Mouse (Mus musculus): ENCODE results near the gene Rsg1.

Gene Rsg1

DNA sequence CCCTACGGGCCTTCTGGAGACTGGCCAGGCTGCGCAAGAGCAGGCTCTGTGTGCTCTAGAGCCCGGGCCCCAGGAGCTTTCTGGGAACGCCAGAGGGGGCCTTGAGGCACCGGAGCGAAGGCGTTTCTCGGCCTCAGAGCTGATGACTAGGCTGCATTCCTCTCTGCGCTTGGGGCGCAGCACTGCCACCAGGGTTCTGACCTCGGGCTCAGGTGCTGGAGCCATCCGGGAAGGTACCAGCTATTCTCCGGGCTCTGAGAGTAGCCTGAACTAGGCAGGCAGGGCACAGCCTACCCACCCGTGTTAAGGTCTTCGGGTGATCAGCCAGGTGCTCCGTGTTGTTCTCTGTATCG, 33.2 kb downstream of the Rsg1 start:
- no peak for DNase-seq (ENCODE audit: low read depth, low spot score)

DNA sequence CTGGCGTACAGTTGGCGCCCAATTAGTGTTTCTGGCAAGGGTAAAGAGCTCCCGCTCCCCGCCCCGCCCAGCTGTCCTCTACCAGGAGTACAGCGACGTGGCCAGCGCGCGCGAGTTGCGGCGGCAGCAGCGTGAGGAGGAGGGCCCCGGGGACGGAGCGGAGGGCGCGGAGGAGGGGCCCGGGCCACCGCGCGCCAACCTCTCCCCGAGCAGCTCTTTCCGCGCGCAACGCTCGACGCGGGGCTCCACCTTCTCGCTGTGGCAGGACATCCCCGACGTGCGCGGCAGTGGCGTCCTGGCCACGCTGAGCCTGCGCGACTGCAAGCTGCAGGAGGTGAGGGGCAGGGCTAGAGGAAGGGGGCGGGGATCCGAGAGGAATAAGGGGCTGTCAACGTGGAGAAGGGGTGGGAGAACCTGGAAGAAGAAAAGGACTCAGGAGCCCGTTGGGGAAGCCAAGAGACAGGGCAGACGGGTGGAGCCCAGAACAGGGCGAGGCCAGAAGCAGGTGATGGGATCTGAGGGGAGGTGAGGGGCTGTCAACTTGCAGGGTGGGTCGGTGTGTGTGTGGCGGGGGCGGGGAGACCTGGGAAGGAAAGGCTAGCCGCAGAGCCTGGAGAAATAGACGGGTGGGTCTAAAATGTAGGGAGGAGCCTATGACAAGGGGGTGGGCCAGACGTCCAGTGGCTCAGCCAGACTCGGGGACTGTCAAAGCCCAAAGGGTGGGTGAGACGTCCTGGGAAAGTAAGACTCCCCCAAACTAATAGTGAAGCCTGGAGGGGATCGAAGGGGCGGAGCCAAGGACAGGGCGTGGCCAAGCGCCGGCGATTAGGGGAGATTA, 34.2 kb downstream of the Rsg1 start:
- no peak for DNase-seq (ENCODE audit: low read depth, low spot score)

DNA sequence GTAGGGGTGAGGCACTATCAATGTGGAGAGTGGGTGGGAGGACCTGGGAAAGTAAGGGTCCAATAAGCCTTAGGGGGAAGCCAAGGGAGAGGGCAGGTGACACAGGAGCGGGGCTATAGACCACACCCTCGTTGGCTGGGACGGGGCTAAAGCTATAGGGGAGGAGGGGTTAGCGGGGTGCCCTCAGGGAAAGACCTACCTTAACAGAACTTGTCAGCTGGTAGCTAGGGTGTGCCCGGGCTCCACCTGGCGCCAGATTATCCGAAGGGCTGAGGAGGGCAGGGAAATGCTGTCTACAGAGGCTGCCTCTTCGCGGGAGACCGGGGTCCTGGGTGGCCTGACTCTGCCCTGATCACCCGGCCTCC, 34.8 kb downstream of the Rsg1 start:
- DNase-seq (ENCODE audit: low read depth, low spot score), result no peak

DNA sequence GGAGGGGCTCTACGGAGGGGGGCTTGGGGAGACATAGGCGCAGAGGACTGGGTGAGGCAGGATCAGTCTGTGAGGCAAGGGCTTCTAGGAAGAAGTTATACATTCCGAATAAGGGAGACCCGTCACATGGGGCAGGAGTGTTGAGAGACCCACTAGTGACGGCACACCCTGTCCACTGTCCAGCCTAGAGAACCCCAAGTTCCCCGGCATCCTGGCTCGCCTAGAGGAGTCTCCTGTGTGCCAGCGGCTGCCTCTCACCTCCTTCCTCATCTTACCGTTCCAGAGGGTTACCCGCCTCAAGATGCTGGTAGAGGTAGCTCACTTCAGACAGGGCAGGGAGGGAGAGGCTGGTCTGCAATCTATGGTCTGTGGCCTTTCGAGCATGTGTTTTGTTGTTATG, 35.6 kb downstream of the Rsg1 start:
- DNase-seq (ENCODE audit: low read depth, low spot score), result no peak

DNA sequence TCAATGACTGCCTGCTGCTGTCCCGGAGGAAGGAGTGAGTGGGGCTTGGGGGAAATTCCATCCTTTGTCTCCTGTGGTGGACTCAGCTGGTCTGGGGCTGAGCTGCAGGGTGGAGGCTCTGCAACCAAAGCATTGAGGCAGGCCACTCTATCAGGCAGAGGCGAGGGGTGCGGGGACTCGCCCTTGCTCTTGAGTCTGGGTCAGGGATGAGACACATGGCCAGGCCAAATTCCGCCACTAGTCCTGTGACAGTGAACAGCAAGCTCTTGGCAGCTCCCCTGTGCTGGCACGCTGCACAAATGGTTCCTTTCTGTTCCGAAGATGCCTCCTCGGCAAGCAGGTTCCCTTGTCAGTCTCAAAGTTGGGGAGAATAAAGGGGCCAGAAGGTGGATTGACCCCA, 37.3 kb downstream of the Rsg1 start:
- DNase-seq (ENCODE audit: low read depth, low spot score), result no peak

DNA sequence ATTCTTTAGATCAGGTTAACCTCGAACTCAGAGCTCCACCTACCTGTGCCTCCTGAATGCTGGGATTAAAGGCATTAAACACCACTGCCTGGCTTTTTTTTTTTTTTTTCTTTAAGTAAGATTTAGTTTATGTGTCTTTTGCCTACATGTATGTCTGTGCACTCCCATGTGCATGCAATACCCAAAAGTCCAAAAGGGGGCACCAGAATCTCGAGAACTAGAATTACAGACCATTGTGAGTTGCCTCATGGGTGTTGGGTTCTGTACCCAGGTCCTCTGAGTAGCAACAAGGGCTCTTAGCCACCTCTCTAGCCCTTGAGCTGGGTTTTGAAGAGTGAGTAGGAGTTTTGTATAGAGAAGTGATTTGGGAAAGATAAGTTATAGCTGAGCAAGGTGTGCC, 38.9 kb downstream of the Rsg1 start:
- peak; percentile 35 for DNase-seq (ENCODE audit: low read depth, low spot score)

DNA sequence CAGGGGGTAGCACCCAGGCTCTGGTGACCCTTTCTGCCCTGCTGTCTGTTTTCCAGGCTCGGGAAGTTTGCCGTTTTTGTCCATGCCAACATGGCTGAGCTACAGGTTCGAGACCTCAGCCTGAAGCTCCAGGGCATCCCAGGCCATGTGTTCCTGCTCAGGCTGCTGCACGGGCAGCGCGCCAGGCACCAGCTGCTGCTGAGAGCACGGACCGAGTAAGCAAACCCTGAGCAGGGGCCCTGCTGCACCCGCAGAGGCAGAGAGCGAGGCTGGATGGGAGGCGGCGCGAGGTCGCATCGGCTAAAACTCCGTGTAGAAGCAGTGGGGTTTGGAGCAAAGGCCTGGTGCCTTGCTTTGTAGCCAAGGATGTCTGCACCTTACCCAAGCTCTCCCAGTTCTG, 40.5 kb downstream of the Rsg1 start:
- no peak for DNase-seq (ENCODE audit: low read depth, low spot score)

DNA sequence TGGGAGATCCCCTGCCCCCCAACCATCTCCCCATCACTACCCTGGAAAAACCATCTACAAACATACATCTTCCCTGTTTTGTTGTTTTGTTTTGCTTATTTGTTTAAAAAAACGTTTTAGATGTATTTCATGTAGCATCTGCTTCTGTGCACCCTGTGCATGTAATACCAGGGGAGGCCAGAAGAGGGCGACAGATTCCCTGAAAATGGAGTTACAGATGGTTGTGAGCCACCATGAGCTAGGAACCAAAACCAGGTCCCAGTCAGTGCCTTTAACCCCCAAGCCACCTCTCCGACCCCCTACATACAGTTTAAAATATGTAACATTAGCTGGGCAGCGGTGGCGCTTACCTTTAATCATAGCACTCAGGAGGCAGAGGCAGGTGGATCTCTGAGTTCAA, 43.7 kb downstream of the Rsg1 start:
- peak; percentile 43 for DNase-seq (ENCODE audit: low read depth, low spot score)

DNA sequence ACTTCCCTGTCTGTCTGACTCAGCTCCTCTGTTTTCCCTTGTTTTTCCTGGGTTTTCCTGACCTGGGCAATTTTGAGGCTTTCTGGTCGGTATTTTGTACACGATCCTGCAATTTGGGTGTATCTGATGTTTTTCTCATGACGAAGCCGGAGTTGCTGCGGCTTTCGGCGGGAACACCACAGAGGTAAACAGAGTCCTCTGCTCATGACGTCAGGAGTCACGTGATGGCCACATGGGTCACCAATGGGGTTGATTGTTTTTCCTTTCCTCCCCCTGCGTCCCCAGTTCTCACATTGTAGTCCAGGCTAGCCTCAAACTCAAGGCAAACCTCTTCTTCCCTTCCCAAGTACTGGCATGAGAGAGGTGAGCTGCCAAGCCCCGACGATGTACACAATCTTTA, 45.7 kb downstream of the Rsg1 start:
- DNase-seq (ENCODE audit: low read depth, low spot score), result no peak

DNA sequence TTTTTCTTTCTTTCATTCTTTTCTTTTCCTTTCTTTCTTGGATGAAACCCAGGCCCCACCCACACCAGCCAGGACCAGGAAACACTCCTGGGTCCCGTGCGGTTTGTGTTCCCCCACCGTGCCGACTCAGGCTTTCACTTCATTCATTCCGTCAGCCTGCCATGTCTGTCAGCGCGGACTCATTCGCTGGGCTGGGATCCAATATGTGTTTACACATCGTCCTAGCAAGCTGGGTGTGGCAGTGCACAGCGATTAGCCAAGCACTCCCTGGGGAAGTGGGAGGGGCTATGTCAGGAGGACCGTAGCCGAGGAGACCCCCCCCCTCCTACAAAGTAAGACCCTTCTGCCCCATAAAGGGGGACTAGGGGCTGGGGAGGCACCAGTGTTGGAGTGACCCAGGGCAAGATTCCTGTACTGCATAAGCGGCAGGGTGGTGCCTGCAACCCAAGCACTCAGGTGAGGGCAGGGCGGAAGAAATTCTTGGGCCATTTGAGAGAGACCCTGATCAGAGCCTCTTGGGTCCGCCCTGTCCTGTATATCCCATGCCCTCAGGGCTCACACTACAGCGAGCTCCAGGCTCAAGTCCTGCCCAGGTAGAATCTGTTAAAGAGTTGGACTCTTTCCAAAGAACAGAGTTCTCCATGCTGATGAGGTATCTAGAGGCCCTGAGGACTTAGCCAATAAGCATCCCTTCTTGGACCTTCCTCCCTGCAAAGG, 46.4 kb downstream of the Rsg1 start:
- peak; percentile 93 for DNase-seq (ENCODE audit: low read depth, low spot score)

DNA sequence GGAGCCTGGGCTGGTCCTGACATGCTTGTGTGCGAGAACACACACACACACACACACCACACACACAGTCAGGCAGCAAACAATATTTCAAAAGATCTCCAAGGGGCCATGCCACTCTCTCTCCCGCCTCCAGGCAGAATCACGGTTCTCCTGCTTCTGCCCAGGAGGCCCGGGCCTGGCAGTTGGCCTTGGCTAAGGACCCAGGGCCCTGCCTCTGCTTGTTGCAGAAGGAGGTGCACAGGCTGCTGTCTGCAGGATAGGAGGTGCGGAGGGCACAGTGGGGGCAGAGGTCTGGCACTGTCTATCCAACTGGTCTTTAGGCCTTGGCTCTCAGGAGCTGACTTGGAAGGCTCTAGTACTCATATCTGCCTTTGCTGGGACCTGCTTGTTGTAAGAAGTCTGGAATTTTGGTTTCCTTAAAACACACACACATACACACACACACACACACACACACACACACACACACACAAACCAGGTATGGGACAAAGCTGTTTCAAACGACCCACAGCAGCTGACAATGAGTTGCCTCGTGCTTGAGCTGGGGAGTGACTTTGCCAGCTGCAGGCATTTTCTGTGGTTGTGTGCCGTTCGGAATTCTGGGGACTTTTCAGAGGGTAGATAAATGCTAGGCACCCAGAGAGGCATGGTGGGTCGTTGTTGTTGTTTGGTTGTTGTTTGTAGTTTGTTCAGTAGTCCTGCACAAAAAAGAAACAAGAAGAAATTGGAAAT, 49.3 kb downstream of the Rsg1 start:
- DNase-seq (ENCODE audit: low read depth, low spot score), result no peak

DNA sequence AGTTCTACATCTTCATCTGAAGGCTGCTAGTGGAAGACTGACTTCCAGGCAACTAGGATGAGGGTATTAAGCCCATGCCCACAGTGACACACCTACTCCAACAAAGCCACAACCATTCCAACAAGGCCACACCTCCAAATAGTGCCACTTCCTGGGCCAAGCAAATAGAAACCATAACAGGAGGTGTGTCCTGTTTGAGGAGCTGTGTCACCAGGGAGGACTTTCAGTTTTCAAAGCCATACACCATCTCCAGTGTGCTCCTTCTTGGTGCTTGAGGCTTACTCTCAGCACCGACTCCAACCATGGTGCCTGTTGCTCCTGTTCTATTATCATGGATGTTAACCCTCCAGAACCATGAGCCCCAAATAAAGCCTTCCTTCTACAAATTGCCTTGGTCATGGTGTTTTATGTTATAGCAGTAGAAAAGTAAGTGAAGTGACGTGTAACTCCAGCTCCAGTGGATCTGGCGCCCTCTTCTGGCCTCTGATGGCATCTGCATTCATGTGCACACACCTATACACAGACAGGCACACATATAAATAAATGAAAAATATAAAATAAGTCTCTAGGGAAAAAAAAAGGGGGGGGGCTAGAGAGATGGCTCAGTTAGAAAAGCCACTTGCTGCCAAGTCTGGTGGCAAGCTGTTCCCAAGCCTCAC, 52.4 kb downstream of the Rsg1 start:
- DNase-seq (ENCODE audit: low read depth, low spot score), result no peak

DNA sequence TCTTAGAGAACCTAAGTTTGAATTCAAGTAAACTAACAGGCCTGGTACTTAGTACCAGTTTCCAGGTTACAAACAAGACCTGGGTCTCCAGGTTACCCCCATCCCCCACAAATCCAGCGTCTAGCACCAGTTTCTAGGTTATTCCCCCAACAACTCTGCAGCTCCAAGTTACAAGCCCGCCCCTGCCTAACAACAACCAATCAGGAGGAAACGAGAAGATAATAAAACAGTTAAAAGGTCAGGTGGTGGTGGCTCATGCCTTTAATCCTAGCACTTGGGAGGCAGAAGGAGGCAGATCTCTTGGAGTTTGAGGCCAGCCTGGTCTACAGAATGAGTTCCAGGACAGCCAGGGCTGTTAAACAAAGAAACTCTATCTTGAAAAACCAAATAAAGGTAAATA, 53.5 kb downstream of the Rsg1 start:
- DNase-seq (ENCODE audit: low read depth, low spot score), result no peak

DNA sequence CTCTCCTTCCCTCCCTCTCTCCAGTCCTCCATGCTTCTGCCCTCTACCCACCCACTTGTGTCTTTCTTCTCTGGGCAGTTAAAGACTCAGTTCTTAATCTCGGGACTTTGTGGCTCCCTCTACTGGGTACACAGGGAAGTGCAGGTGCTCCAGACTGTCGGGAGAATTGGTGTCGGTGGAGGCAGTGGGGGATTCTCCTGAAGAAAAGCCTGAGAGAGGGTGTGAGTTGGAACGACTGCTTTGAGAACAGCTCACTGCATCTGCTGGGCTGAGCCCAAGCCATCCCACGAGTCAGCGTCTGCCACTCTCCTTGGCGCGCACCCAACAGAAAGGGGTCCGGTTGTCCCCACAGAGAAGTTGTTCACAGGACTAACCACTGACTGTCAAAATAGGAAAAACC, 54.1 kb downstream of the Rsg1 start:
- peak; percentile 71 for DNase-seq (ENCODE audit: low read depth, low spot score)

DNA sequence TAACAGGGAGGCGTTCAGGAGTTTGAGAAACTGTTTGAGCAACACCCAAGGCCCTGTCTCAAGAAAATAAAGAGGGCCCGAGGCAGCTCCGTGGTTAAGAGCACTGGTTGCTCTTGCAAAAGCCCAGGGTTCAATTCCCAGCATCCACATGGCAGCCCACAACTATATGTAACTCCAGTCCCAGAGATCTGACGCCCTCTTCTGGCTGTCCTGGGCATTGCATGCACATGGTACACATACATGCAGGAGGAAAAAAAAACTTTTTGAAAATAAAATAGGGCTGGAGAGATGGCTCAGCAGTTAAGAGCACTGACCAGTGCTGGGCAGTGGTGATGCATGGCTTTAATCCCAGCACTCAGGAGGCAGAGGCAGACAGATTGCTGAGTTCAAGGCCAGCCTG, 54.6 kb downstream of the Rsg1 start:
- DNase-seq (ENCODE audit: low read depth, low spot score), result no peak

DNA sequence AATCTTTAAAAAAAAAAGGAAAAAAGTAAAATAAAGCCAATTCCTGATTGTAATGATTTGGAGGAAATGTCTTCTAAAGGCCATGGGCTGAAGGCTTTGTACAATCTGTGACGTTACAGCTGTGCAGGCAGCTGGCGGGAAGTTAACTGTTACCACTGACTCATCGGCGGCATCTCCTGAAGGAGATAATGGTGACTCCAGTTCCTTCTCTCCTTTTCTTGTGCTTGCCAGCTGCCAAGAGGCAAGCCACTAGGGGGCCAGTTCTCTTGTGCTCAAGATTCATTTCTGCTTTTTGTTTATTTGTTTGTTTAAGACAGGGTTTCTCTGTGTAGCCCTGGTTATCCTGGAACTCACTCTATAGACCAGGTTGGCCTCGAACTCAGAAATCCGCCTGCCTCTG, 55.3 kb downstream of the Rsg1 start:
- no peak for DNase-seq (ENCODE audit: low read depth, low spot score)

DNA sequence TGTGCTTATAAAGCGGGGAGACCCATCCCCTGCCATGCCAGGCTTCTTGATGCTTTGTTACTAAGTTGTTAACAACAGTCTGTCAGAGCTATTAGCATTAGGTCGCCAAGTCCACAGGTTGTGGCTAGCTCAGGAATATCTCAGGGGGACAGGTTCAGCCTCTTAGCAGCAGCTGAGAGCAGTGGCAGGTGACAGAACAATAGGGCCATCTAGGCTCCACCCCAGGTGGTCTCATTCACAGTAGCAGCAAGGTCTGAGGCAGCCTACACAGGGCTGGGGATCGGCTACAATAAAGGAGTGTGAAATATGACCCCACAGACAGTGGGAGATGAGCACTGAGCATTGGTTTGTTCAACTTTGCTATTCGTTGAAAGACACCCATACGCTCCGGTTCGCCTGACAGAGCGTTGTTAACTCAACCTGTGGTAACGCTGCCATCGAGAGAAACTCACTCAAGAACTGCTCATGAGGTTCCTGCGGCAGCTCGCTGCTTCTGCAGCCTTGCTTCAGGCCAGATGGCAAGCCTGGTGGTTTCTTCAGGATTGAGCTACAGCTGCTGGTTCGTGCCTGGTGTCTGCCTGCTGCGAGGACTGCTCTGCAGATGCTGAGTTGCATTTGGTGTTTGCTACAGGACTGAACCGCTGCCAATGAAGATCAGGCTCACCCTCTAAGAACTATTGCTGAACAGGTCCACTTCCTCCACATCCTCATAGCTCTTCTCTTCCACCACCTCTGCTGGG, 56.6 kb downstream of the Rsg1 start:
- no peak for DNase-seq (ENCODE audit: low read depth, low spot score)

DNA sequence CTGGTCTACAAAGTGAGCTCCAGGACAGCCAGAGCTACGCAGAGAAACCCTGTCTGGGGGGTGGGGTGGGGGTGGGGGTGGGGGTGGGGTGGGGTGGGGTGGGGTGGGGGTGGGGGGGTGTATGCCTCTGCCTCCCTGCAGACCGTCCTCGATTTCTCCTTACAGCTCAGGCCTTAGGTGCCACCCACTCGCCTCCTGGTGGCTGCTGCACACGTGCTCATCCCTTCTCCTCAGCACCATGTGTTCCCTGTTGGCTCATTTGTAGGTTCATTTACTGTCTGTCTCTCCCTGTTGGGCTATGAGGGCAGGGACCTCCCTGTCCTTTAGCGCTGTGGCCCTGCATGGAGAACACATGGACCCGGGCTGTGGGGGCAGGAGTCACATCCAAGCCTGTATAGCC, 57.5 kb downstream of the Rsg1 start:
- DNase-seq (ENCODE audit: low read depth, low spot score), result no peak

DNA sequence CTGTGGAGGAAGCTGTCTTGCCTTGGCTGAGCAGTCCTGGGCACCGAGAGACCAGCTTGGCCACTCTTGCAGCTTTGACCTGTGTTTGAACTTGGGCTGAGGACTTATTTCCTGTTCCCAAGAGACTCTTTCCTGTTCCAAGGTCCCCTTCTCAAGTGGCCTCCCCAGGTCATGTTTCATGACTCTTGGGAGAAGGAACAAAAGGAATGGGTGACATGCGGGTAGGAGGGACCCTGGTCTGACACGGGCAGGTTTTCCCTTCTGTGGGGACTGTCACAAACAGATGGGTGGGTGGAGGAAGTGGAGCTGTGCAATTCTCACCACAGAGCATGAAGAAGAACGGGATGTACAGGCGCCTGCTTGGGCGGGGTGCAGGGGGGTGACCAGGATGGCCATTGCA, 58.0 kb downstream of the Rsg1 start:
- DNase-seq (ENCODE audit: low read depth, low spot score), result no peak

DNA sequence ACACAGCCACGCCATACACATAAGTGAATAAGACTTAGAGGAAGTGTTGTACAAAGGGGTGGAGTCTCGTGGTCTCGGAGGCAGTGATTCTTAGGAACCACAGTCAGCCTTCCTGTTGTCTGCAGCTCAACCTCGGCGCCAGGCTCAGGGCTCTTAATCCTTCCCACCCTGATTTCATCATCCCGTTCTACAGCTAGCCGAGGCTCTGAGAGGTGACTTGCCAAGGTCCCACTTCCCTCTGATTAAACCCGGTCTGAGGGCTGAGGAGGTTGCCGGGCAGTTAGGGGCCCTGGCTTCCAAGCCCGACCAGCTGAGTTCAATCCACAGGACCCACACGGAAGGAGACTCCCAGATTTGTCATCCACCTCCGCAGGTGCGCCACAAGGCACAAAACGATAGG, 59.1 kb downstream of the Rsg1 start:
- peak; percentile 84 for DNase-seq (ENCODE audit: low read depth, low spot score)

DNA sequence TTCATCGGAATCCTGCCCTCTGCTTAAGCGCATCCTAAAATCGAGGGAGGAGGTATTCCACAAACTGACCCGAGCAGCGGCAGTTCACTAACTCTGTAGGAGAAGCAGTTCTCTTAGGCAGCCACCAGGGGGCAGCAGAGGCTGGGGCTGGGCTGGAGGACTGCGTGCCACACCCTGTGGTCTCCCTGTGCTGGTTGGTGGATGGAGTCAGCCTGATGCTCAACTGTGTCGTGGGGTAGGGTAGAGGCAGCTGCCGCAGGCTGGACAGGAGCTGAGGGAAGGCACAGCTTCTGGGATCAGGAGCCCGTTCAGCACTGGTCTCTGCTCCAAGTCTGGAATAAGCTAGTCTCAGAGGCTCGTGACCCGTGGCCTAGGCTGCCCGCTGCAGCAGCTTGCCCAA, 59.5 kb downstream of the Rsg1 start:
- DNase-seq (ENCODE audit: low read depth, low spot score), result peak; percentile 94

Data from 3T3-L1 (cell line).